Mouse (Mus musculus) cerebellum, adult 11 months (tissue): Measurements from ENCODE around the gene Gm8020.
"Not testable (repeated sequence)": the region's sequence is repeated elsewhere in the genome, so short reads cannot be mapped to it uniquely, and the experiment has no call there.

ENCODE experiments used
- DNase-seq: peaks from one replicate; pipeline ENCODE4 v3.0.0; 2022

Gm8020 gene

GRCm38 (mm10) chr14:42502249-42502648 is at the start of gene Gm8020:
Gm8020 (minus strand) TSS chr14:42502349.
- not testable (repeated sequence) for DNase-seq

DNA sequence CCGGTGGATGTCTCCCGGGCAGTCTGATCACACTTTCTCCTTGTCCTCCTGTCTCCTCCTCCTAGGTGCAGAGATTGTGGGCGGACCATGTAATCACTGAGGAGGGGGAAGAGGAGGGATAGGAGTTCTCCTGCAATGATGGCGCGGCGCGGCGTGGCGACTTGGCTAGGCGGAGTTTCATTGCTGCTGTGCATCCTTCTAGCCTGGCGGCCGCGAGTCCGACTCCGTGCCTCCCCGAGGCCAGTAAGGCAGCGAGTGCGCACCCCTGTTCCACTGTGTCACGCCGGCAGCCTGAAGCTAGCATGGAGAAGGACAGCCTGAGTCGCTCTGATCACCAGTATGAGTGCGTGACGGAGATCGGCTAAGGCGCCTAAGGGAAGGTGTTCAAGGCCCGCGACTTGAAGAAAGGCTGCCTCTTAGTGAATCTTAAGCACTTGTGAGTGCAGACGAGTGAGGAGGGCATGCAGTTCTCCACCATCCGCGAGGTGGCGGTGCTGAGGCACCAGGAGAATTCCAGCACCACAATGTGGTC is 41.1 kb upstream of the Gm8020 start:
- peak; percentile 2 for DNase-seq

DNA sequence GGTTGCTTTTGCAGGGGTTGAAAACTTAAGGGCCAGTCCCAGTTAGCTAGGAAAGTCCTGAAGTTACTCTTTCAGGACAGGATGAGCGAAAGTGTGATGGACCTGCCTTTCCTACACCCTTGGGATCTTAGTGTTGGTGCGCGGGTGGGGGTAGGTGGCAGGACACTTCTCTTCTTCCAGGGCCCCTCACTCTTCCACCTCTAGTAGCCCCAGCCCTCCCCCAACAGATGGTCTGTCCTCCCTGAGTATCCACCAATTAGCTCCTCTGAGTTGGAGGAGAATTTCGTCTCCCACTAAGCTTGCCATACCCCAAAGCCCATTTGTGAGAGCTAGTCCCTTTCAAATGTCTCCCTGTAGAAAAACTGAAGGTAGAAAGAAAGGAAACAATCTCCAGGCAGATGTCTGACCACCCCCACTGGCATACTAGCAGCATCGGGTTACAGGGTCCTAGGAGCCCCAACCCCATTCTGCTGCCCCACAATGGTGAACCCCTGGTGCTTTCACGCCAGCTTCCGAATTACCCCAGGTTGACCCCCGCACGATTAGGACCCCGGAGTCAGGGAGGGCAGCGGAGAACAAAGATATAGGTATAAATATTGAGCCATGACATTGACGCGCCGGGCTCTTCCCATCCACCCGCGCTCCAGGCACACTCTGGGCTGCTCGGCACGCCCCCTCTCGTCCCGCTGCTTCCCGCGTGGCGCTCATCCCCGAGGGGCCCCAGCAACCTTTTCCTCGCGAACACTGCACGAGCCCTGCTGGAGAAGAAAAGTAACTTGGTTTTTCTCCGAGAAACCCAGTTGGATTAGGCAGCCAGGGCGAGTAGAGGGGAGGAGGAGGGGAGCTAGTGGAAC is 40.4 kb upstream of the Gm8020 start:
- DNase-seq, result not testable (repeated sequence)

DNA sequence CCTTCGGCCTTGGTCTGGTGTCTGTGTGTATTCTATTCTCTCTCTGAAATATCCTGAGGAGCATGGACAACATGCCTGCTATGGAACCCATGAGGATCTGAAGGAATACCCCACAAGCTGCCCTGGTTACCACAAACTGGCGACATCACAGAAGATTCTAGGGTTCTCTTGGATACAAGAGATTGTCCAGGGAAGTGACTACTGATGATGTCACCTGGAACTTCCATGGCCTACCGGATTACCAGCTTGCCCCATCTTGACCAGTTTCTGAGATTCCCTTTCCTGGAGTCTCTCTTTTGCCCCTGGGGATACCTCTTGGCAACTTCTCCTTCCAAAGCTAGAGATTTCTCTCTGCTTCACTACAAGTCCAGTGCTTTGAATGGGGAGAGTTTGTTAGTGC is 22.0 kb upstream of the Gm8020 start, which contains the start of gene Gm8024:
Gm8024 (minus strand) TSS at position 101 of the 400 bp plus-strand sequence.
- not testable (repeated sequence) for DNase-seq

DNA sequence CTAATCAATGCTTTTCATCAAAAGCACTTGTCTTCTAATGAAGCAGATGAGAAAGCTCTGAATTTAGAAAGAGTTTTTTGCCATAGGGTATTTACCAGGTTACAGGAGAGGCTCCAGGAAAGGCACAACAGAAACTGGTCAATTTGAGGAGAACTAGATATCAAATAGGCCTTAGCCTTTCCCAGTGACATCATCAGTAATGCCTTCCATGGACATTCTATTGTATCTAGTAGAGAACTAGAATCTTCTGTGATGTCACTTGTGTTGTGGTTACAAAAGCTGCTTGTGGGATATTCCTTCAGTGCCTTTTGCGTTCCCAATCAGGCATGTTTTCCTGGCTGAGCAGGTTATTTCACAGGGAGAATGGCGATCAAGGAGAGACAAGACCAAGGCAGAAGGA is 38.6 kb downstream of the Gm8020 start, which contains the start of gene Gm8011:
Gm8011 (plus strand) TSS at position 301 of the 400 bp plus-strand sequence.
- DNase-seq, result not testable (repeated sequence)
